Comparison of ENCODE assay signal across 31 mouse cellular contexts in the genomic region with DNA sequence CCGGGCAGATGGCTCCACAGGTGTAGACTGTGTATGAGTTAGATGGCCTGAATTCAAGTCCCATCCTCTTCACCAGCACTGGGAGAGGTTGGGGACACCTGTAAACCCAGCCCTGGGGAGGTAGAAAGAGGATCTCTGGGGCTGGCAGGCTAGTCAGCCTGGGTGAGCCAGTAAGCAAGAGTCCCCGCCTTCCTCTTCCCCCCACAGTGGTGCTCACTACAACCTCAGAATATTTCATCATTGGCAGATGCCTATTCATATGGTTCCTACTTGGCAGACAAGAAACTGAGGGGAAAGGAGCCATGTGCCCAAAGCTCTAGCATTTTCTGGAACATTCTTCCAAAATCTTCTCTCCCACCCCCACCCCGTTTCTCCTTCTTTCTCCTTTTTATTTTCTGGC. TPM values are rescaled to one million over a fixed set of nuclear protein-coding genes. Genes with fewer than 3 reads are reported as not detected.
DNase-seq lines count a peak whose midpoint lies in the region; ATAC-seq and TF ChIP-seq lines count a peak whose summit lies in the region.
"Had no signal": no experiment of that assay in that cellular context is flagged by ENCODE, and none has a peak within 500 bp of the region (broad histone marks: within the 10 kb centered on the region; RNA-seq: fewer than 3 reads in every experiment).

No protein-coding gene starts in this region.

- ATAC-seq in forebrain, postnatal 0 days, result peak; percentile 45
- no peak for ATAC-seq in forebrain, embryonic 12.5 days (ENCODE audit: low FRiP score)
- ATAC-seq in common myeloid progenitor, adult 5-6 weeks (replicated peaks; ENCODE audit: low read depth, poor library complexity, severe bottlenecking), result peak; percentile 41; the same call in 1 of the 2 replicates
- peak; percentile 81 for ATAC-seq in megakaryocyte progenitor cell, adult 5-6 weeks (replicated peaks; ENCODE audit: poor library complexity)
- no peak for ATAC-seq in kidney, embryonic 16.5 days (ENCODE audit: low FRiP score, low TSS enrichment)
- ATAC-seq: forebrain, embryonic 13.5 days; Patski had no signal

- no peaks in the 10 kb centered on the region for H3K27me3 ChIP-seq in forebrain, postnatal 0 days (ENCODE audit: insufficient read depth, low read length)
- H3K27me3 ChIP-seq in forebrain, embryonic 12.5 days, result no peaks in the 10 kb centered on the region
- H3K27me3 ChIP-seq in kidney, embryonic 16.5 days (ENCODE audit: insufficient read depth, low read length), result no peaks in the 10 kb centered on the region
- H3K27me3 ChIP-seq: embryonic facial prominence, embryonic 13.5 days; forebrain, embryonic 13.5 days; heart, embryonic 13.5 days; hindbrain, embryonic 15.5 days; Patski had no signal

- H3K4me1 ChIP-seq in forebrain, postnatal 0 days (ENCODE audit: insufficient read depth), result no peaks in the 10 kb centered on the region
- H3K4me1 ChIP-seq in forebrain, embryonic 12.5 days, result no peaks in the 10 kb centered on the region
- no peaks in the 10 kb centered on the region; the same call in 1 of the 2 replicates for H3K4me1 ChIP-seq in kidney, embryonic 16.5 days (ENCODE audit: insufficient read depth, low read length)
- H3K4me1 ChIP-seq: embryonic facial prominence, embryonic 13.5 days; forebrain, embryonic 13.5 days; heart, embryonic 13.5 days; hindbrain, embryonic 15.5 days had no signal

- H3K36me3 ChIP-seq in forebrain, postnatal 0 days (ENCODE audit: insufficient read depth), result peaks cover 59% of the 10 kb centered on the region
- H3K36me3 ChIP-seq in forebrain, embryonic 12.5 days (replicated peaks), result peaks cover 67% of the 10 kb centered on the region
- H3K36me3 ChIP-seq in kidney, embryonic 16.5 days (ENCODE audit: insufficient read depth, low read length), result peaks cover 29% of the 10 kb centered on the region

- H3K27ac ChIP-seq in forebrain, postnatal 0 days (ENCODE audit: low read depth, low read length), result no peak overlapping the region
- H3K27ac ChIP-seq in forebrain, embryonic 12.5 days, result no peak overlapping the region
- no peak overlapping the region for H3K27ac ChIP-seq in kidney, embryonic 16.5 days (ENCODE audit: low read length)
- H3K27ac ChIP-seq: embryonic facial prominence, embryonic 10.5 days; embryonic facial prominence, embryonic 13.5 days; forebrain, embryonic 13.5 days; heart, adult 2 months; heart, embryonic 10.5 days; heart, embryonic 13.5 days; hindbrain, embryonic 15.5 days had no signal

- no peaks in the 10 kb centered on the region for H3K9me3 ChIP-seq in forebrain, postnatal 0 days (ENCODE audit: low read length)
- no peaks in the 10 kb centered on the region for H3K9me3 ChIP-seq in forebrain, embryonic 12.5 days
- H3K9me3 ChIP-seq in kidney, embryonic 16.5 days (ENCODE audit: low read length), result no peaks in the 10 kb centered on the region
- H3K9me3 ChIP-seq: embryonic facial prominence, embryonic 10.5 days; embryonic facial prominence, embryonic 13.5 days; forebrain, embryonic 13.5 days; heart, embryonic 10.5 days; heart, embryonic 13.5 days; hindbrain, embryonic 15.5 days had no signal

- H3K9ac ChIP-seq in forebrain, postnatal 0 days, result no peak overlapping the region
- no peak overlapping the region for H3K9ac ChIP-seq in forebrain, embryonic 12.5 days
- H3K9ac ChIP-seq in kidney, embryonic 16.5 days (replicated peaks; ENCODE audit: low read length), result no peak overlapping the region
- H3K9ac ChIP-seq: embryonic facial prominence, embryonic 13.5 days; forebrain, embryonic 13.5 days; heart, embryonic 13.5 days; hindbrain, embryonic 15.5 days had no signal

- DNase-seq in forebrain, postnatal 0 days, result peak; percentile 41
- DNase-seq in A20 (ENCODE audit: low read depth, low spot score), result peak; percentile 89
- no peak for DNase-seq in T-cell, adult 2 months (ENCODE audit: low spot score)
- DNase-seq: adrenal gland, adult 8-10 months; adrenal gland, postnatal 25 days; cerebellum, adult 2 months; cerebellum, adult 9-11 months; cerebellum, postnatal 25 days; embryo, embryonic 11 days; gastrocnemius, postnatal 25 days; heart, adult 2 months; heart, postnatal 14 days; heart, postnatal 4 days; kidney, adult 11 months; kidney, adult 8-10 months had no signal

- H3K4me3 ChIP-seq in forebrain, postnatal 0 days (ENCODE audit: low read depth, low read length), result no peak overlapping the region
- H3K4me3 ChIP-seq in forebrain, embryonic 12.5 days (replicated peaks), result no peak overlapping the region
- H3K4me3 ChIP-seq in kidney, embryonic 16.5 days (ENCODE audit: low read length), result no peak overlapping the region
- H3K4me3 ChIP-seq: embryonic facial prominence, embryonic 10.5 days; embryonic facial prominence, embryonic 13.5 days; erythroblast, embryonic 14.5 days; forebrain, embryonic 13.5 days; heart, adult 2 months; heart, embryonic 10.5 days; heart, embryonic 13.5 days; hindbrain, embryonic 15.5 days had no signal

- H3K4me2 ChIP-seq in forebrain, postnatal 0 days (ENCODE audit: low read depth), result no peak overlapping the region
- H3K4me2 ChIP-seq in forebrain, embryonic 12.5 days, result no peak overlapping the region
- H3K4me2 ChIP-seq in kidney, embryonic 16.5 days (replicated peaks; ENCODE audit: low read depth, low read length), result no peak overlapping the region
- H3K4me2 ChIP-seq: embryonic facial prominence, embryonic 13.5 days; forebrain, embryonic 13.5 days; heart, embryonic 13.5 days; hindbrain, embryonic 15.5 days had no signal

- TF ChIP-seq CTCF in forebrain, postnatal 0 days (IDR thresholded peaks at IDR 0.05; ENCODE audit: low read depth), result no peak

- WGBS in forebrain, postnatal 0 days, result 82% methylated on average over 3 of the region's 3 CpGs
- 97% methylated on average over 3 of the region's 3 CpGs for whole genome bisulfite sequencing in forebrain, embryonic 12.5 days
- 91% methylated on average over 3 of the region's 3 CpGs for WGBS in kidney, embryonic 16.5 days

RNA-seq across cellular contexts. Expression of a gene that starts 7.4 kb away (rescaled TPM):
- not detected in 2 replicates for total RNA-seq in forebrain, postnatal 0 days (2014; rRNA removed)
- not detected in 2 replicates for polyA plus RNA-seq in forebrain, postnatal 0 days (2015; fragmentation: Nextera tagmentation; extraction: Ambion mirVana)
- not detected in 2 replicates for polyA plus RNA-seq in forebrain, embryonic 12.5 days (2016; fragmentation: Nextera tagmentation; extraction: Ambion mirVana)
- not detected in 2 replicates for total RNA-seq in common myeloid progenitor, adult 5-6 weeks (2017)
- not detected in 2 replicates for total RNA-seq in megakaryocyte progenitor cell, adult 5-6 weeks (2015)
- total RNA-seq in megakaryocyte progenitor cell, adult 5-6 weeks (2017), result not detected in 2 replicates
- polyA plus RNA-seq in kidney, embryonic 16.5 days (2015; fragmentation: Nextera tagmentation; extraction: Ambion mirVana), result not detected in 2 replicates
- total RNA-seq: adrenal gland, postnatal 25 days; gastrocnemius, adult 8-10 months; gastrocnemius, postnatal 25 days; heart, adult 2 months; heart, postnatal 14 days; heart, postnatal 4 days had no signal
- polyA plus RNA-seq: embryonic facial prominence, embryonic 13.5 days; erythroblast, embryonic 14.5 days; forebrain, embryonic 13.5 days; heart, adult 2 months; heart, embryonic 10.5 days; heart, embryonic 13.5 days; heart, embryonic 16.5 days; hindbrain, embryonic 11.5 days; hindbrain, embryonic 15.5 days; intestine, embryonic 14.5 days; Patski had no signal

RNA-seq across cellular contexts. Expression of a gene that starts 10.1 kb away (rescaled TPM):
- 2.0 and 4.0 TPM in 2 replicates for total RNA-seq in forebrain, postnatal 0 days (2014; rRNA removed)
- 2.4 and 3.5 TPM in 2 replicates for polyA plus RNA-seq in forebrain, postnatal 0 days (2015; fragmentation: Nextera tagmentation; extraction: Ambion mirVana)
- polyA plus RNA-seq in forebrain, embryonic 12.5 days (2016; fragmentation: Nextera tagmentation; extraction: Ambion mirVana), result 1.3 and 2.5 TPM in 2 replicates
- 1.3 TPM in 1 of 2 replicates, not detected in the other for total RNA-seq in common myeloid progenitor, adult 5-6 weeks (2017)
- not detected in 2 replicates for total RNA-seq in megakaryocyte progenitor cell, adult 5-6 weeks (2015)
- total RNA-seq in megakaryocyte progenitor cell, adult 5-6 weeks (2017), result not detected in 2 replicates
- 61.8 and 69.1 TPM in 2 replicates for polyA plus RNA-seq in kidney, embryonic 16.5 days (2015; fragmentation: Nextera tagmentation; extraction: Ambion mirVana)
- total RNA-seq: heart, adult 2 months had no signal

RNA-seq across cellular contexts. Expression of a gene that starts 10.8 kb away (rescaled TPM):
- total RNA-seq in forebrain, postnatal 0 days (2014; rRNA removed), result 75.7 and 101 TPM in 2 replicates
- 38.8 and 43.2 TPM in 2 replicates for polyA plus RNA-seq in forebrain, postnatal 0 days (2015; fragmentation: Nextera tagmentation; extraction: Ambion mirVana)
- polyA plus RNA-seq in forebrain, embryonic 12.5 days (2016; fragmentation: Nextera tagmentation; extraction: Ambion mirVana), result 20.3 and 21.3 TPM in 2 replicates
- 6.4 and 11.6 TPM in 2 replicates for total RNA-seq in common myeloid progenitor, adult 5-6 weeks (2017)
- total RNA-seq in megakaryocyte progenitor cell, adult 5-6 weeks (2015), result 10.9 and 13.4 TPM in 2 replicates
- total RNA-seq in megakaryocyte progenitor cell, adult 5-6 weeks (2017), result 1.6 and 2.0 TPM in 2 replicates
- polyA plus RNA-seq in kidney, embryonic 16.5 days (2015; fragmentation: Nextera tagmentation; extraction: Ambion mirVana), result 11.2 and 14.0 TPM in 2 replicates

RNA-seq across cellular contexts. Expression of a gene that starts 17.5 kb away (rescaled TPM):
- 49.5 and 65.5 TPM in 2 replicates for total RNA-seq in forebrain, postnatal 0 days (2014; rRNA removed)
- polyA plus RNA-seq in forebrain, postnatal 0 days (2015; fragmentation: Nextera tagmentation; extraction: Ambion mirVana), result 22.6 and 27.0 TPM in 2 replicates
- polyA plus RNA-seq in forebrain, embryonic 12.5 days (2016; fragmentation: Nextera tagmentation; extraction: Ambion mirVana), result 62.8 and 70.7 TPM in 2 replicates
- total RNA-seq in common myeloid progenitor, adult 5-6 weeks (2017), result 90.7 and 122 TPM in 2 replicates
- total RNA-seq in megakaryocyte progenitor cell, adult 5-6 weeks (2015), result 99.5 and 107 TPM in 2 replicates
- total RNA-seq in megakaryocyte progenitor cell, adult 5-6 weeks (2017), result 68.5 and 89.2 TPM in 2 replicates
- polyA plus RNA-seq in kidney, embryonic 16.5 days (2015; fragmentation: Nextera tagmentation; extraction: Ambion mirVana), result 25.6 and 27.9 TPM in 2 replicates

RNA-seq across cellular contexts. Expression of a gene that starts 29.5 kb away (rescaled TPM):
- total RNA-seq in forebrain, postnatal 0 days (2014; rRNA removed), result 0.92 and 1.00 TPM in 2 replicates
- 1.4 and 1.9 TPM in 2 replicates for polyA plus RNA-seq in forebrain, postnatal 0 days (2015; fragmentation: Nextera tagmentation; extraction: Ambion mirVana)
- polyA plus RNA-seq in forebrain, embryonic 12.5 days (2016; fragmentation: Nextera tagmentation; extraction: Ambion mirVana), result 5.2 and 5.9 TPM in 2 replicates
- 4.4 and 5.0 TPM in 2 replicates for total RNA-seq in common myeloid progenitor, adult 5-6 weeks (2017)
- total RNA-seq in megakaryocyte progenitor cell, adult 5-6 weeks (2015), result 7.6 and 11.5 TPM in 2 replicates
- total RNA-seq in megakaryocyte progenitor cell, adult 5-6 weeks (2017), result 3.5 and 8.8 TPM in 2 replicates
- polyA plus RNA-seq in kidney, embryonic 16.5 days (2015; fragmentation: Nextera tagmentation; extraction: Ambion mirVana), result 5.6 and 6.8 TPM in 2 replicates

Comparison
In these comparisons a context has a peak if more than half of its experiments do, and no peak if none do; other contexts are left out.
1. ATAC-seq: peak in forebrain, postnatal 0 days (single experiment), common myeloid progenitor, adult 5-6 weeks (single experiment) and megakaryocyte progenitor cell, adult 5-6 weeks (single experiment); none in forebrain, embryonic 12.5 days (single experiment) and kidney, embryonic 16.5 days (single experiment).